Mouse (Mus musculus) embryonic facial prominence, embryonic 12.5 days (tissue): ENCODE measurements around the gene Tspan33. TPM values are rescaled to one million over a fixed set of nuclear protein-coding genes. Genes with fewer than 3 reads are reported as not detected.
"Not testable (repeated sequence)": the region's sequence is repeated elsewhere in the genome, so short reads cannot be mapped to it uniquely, and the experiment has no call there.

ENCODE experiments used
- ATAC-seq: fragments of 200-750 bp; cut with Nextera tagmentation; 2 replicates; pipeline ENCODE4 v1.8.0; 2017; ENCODE audit not compliant: insufficient number of reproducible peaks, insufficient read depth, low FRiP score, low TSS enrichment
- H3K27ac ChIP-seq: fragments of 300-500 bp; sonication (generic); 2 replicates; pipeline ENCODE4 v1.5.1; 2016; ENCODE audit warnings: mild to moderate bottlenecking
- H3K27me3 ChIP-seq: fragments of 300-500 bp; sonication (generic); 2 replicates; pipeline ENCODE4 v1.6.1; 2016; ENCODE audit warnings: mild to moderate bottlenecking, moderate library complexity
- H3K36me3 ChIP-seq: fragments of 300-500 bp; sonication (generic); 2 replicates; pipeline ENCODE4 v1.6.1; 2016; ENCODE audit warnings: mild to moderate bottlenecking
- H3K4me1 ChIP-seq: fragments of 300-500 bp; sonication (generic); 2 replicates; pipeline ENCODE4 v1.6.1; 2016
- H3K4me2 ChIP-seq: fragments of 300-500 bp; sonication (generic); replicated peaks from 2 replicates; pipeline ENCODE4 v1.6.1; 2016; ENCODE audit warnings: mild to moderate bottlenecking, moderate library complexity
- H3K4me3 ChIP-seq: fragments of 300-500 bp; sonication (generic); 2 replicates; pipeline ENCODE4 v1.5.1; 2016; ENCODE audit warnings: mild to moderate bottlenecking
- H3K9ac ChIP-seq: fragments of 300-500 bp; sonication (generic); 2 replicates; pipeline ENCODE4 v1.6.1; 2016; ENCODE audit warnings: mild to moderate bottlenecking, moderate library complexity
- H3K9me3 ChIP-seq: fragments of 300-500 bp; sonication (generic); 2 replicates; pipeline ENCODE4 v1.6.1; 2016; ENCODE audit warnings: mild to moderate bottlenecking, moderate library complexity
- WGBS: fragments of 180-500 bp; shearing (Covaris S2); methylation state at CpG from one replicate; pipeline ENCODE4 v1.1.7; 2016; 5-methylcytosine and 5-hydroxymethylcytosine counted together
- polyA plus RNA-seq: library from polyadenylated mRNA; unstranded; fragments of >200 nt; fragmentation: Nextera tagmentation; extraction: Ambion mirVana; gene quantifications from 2 replicates; pipeline ENCODE4 v1.2.1, GENCODE M21; 2016

Gene Tspan33
- polyA plus RNA-seq, 1 experiment from 2014 or later, result 5.6 TPM

- ATAC-seq, H3K4me1 ChIP-seq: not testable (repeated sequence)
These were observed 14.0 kb upstream of the Tspan33 start for GRCm38 (mm10) chr6:29679947-29680550.

GRCm38 (mm10) chr6:29681853-29682252, 12.2 kb upstream of the Tspan33 start:
- Histone ChIP-seq H3K4me2 (no peak overlapping the region), H3K9me3 (no peaks in the 10 kb centered on the region), H3K9ac (no peak overlapping the region), H3K27me3 (no peaks in the 10 kb centered on the region), H3K36me3 (no peaks in the 10 kb centered on the region), H3K4me3 (no peak overlapping the region), H3K27ac (no peak overlapping the region), H3K4me1 (no peaks in the 10 kb centered on the region)
- ATAC-seq, result no peak
- WGBS, result 73% methylated on average over 4 of the region's 4 CpGs

More at GRCm38 (mm10) chr6:29679947-29680550, 14.0 kb upstream of the Tspan33 start:
- not testable (repeated sequence) for H3K4me3 ChIP-seq, H3K27me3 ChIP-seq, H3K9ac ChIP-seq, H3K36me3 ChIP-seq, H3K4me2 ChIP-seq, H3K9me3 ChIP-seq, H3K27ac ChIP-seq
- WGBS, result 88% methylated on average over 10 of the region's 10 CpGs

- H3K9ac ChIP-seq, result no peak overlapping the region
- H3K4me2 ChIP-seq, result no peak overlapping the region
- H3K4me3 ChIP-seq, result no peak overlapping the region
- no peaks in the 10 kb centered on the region for H3K27me3 ChIP-seq
- H3K36me3 ChIP-seq, result no peaks in the 10 kb centered on the region
- H3K27ac ChIP-seq, result no peak overlapping the region
- H3K9me3 ChIP-seq, result no peaks in the 10 kb centered on the region
- no peaks in the 10 kb centered on the region for H3K4me1 ChIP-seq
- WGBS, result 89% methylated on average over 4 of the region's 4 CpGs
- no peak for ATAC-seq
These were observed 9.3 kb upstream of the Tspan33 start for GRCm38 (mm10) chr6:29684686-29685085.

GRCm38 (mm10) chr6:29685952-29686351, 8.1 kb upstream of the Tspan33 start:
- Histone ChIP-seq H3K27me3 (no peaks in the 10 kb centered on the region), H3K9me3 (no peaks in the 10 kb centered on the region), H3K4me1 (no peaks in the 10 kb centered on the region), H3K4me3 (no peak overlapping the region), H3K36me3 (no peaks in the 10 kb centered on the region), H3K4me2 (no peak overlapping the region), H3K27ac (no peak overlapping the region), H3K9ac (no peak overlapping the region)
- 78% methylated on average over 4 of the region's 4 CpGs for WGBS
- ATAC-seq, result no peak

- Histone ChIP-seq H3K4me2 (no peak overlapping the region), H3K9me3 (no peaks in the 10 kb centered on the region), H3K36me3 (no peaks in the 10 kb centered on the region), H3K9ac (no peak overlapping the region), H3K4me3 (no peak overlapping the region), H3K27ac (no peak overlapping the region), H3K27me3 (peaks cover 21% of the 10 kb centered on the region), H3K4me1 (peaks cover 1% of the 10 kb centered on the region; the same call in 1 of the 2 replicates)
- ATAC-seq, result no peak
- 82% methylated on average over 8 of the region's 8 CpGs for WGBS
These were observed 4.6 kb upstream of the Tspan33 start for GRCm38 (mm10) chr6:29689458-29689857.

GRCm38 (mm10) chr6:29694375-29695289, 610 bp downstream of the Tspan33 start:
- Histone ChIP-seq H3K9ac (peak overlapping the region; percentile 74), H3K36me3 (no peaks in the 10 kb centered on the region), H3K27me3 (peaks cover 33% of the 10 kb centered on the region), H3K4me1 (peaks cover 7% of the 10 kb centered on the region; the same call in 1 of the 2 replicates), H3K4me3 (peak overlapping the region; percentile 70), H3K9me3 (no peaks in the 10 kb centered on the region), H3K27ac (no peak overlapping the region), H3K4me2 (peak overlapping the region; percentile 98)
- ATAC-seq, result no peak
- 4% methylated on average over 35 of the region's 35 CpGs for WGBS

- Histone ChIP-seq H3K27ac (no peak overlapping the region), H3K4me3 (no peak overlapping the region), H3K9ac (no peak overlapping the region), H3K9me3 (no peaks in the 10 kb centered on the region), H3K4me1 (peaks cover 7% of the 10 kb centered on the region; the same call in 1 of the 2 replicates), H3K4me2 (no peak overlapping the region), H3K36me3 (no peaks in the 10 kb centered on the region), H3K27me3 (peaks cover 33% of the 10 kb centered on the region)
- ATAC-seq, result no peak
- 47% methylated on average over 3 of the region's 3 CpGs for WGBS
These were observed 1.3 kb downstream of the Tspan33 start for GRCm38 (mm10) chr6:29695290-29695674.

- WGBS, result 72% methylated on average over 7 of the region's 7 CpGs
- Histone ChIP-seq H3K27me3 (peaks cover 33% of the 10 kb centered on the region), H3K4me3 (no peak overlapping the region), H3K4me1 (peaks cover 7% of the 10 kb centered on the region; the same call in 1 of the 2 replicates), H3K9me3 (no peaks in the 10 kb centered on the region), H3K36me3 (no peaks in the 10 kb centered on the region), H3K9ac (no peak overlapping the region), H3K27ac (no peak overlapping the region), H3K4me2 (no peak overlapping the region)
- ATAC-seq, result no peak
These were observed 2.0 kb downstream of the Tspan33 start for GRCm38 (mm10) chr6:29695975-29696374.

GRCm38 (mm10) chr6:29697139-29697538, 3.1 kb downstream of the Tspan33 start:
- Histone ChIP-seq H3K9me3 (no peaks in the 10 kb centered on the region), H3K27ac (no peak overlapping the region), H3K9ac (no peak overlapping the region), H3K36me3 (no peaks in the 10 kb centered on the region), H3K4me2 (peak overlapping the region; percentile 14; the same call in 1 of the 2 replicates), H3K4me3 (no peak overlapping the region), H3K4me1 (peaks cover 7% of the 10 kb centered on the region; the same call in 1 of the 2 replicates), H3K27me3 (peaks cover 29% of the 10 kb centered on the region)
- no peak for ATAC-seq

GRCm38 (mm10) chr6:29697548-29697947, 3.5 kb downstream of the Tspan33 start:
- no peaks in the 10 kb centered on the region for H3K36me3 ChIP-seq
- peaks cover 7% of the 10 kb centered on the region; the same call in 1 of the 2 replicates for H3K4me1 ChIP-seq
- no peak overlapping the region for H3K9ac ChIP-seq
- H3K27ac ChIP-seq, result no peak overlapping the region
- H3K4me2 ChIP-seq, result no peak overlapping the region
- 37% methylated on average over 3 of the region's 3 CpGs for WGBS
- peaks cover 27% of the 10 kb centered on the region for H3K27me3 ChIP-seq
- no peaks in the 10 kb centered on the region for H3K9me3 ChIP-seq
- no peak overlapping the region for H3K4me3 ChIP-seq
- no peak for ATAC-seq

- H3K4me1 ChIP-seq, result peaks cover 7% of the 10 kb centered on the region; the same call in 1 of the 2 replicates
- peaks cover 15% of the 10 kb centered on the region for H3K27me3 ChIP-seq
- H3K9ac ChIP-seq, result no peak overlapping the region
- H3K36me3 ChIP-seq, result no peaks in the 10 kb centered on the region
- no peak overlapping the region for H3K4me3 ChIP-seq
- no peak for ATAC-seq
- no peak overlapping the region for H3K4me2 ChIP-seq
- 89% methylated on average over 7 of the region's 7 CpGs for WGBS
- H3K9me3 ChIP-seq, result no peaks in the 10 kb centered on the region
- no peak overlapping the region for H3K27ac ChIP-seq
These were observed 5.2 kb downstream of the Tspan33 start for GRCm38 (mm10) chr6:29699085-29699745.
